Mouse (Mus musculus): ENCODE results near the gene H2-DMb1. TPM values are rescaled to one million over a fixed set of nuclear protein-coding genes. Genes with fewer than 3 reads are reported as not detected.

The H2-DMb1 gene
- polyA plus RNA-seq, 1 experiment from 2014 or later, result not detected

DNA sequence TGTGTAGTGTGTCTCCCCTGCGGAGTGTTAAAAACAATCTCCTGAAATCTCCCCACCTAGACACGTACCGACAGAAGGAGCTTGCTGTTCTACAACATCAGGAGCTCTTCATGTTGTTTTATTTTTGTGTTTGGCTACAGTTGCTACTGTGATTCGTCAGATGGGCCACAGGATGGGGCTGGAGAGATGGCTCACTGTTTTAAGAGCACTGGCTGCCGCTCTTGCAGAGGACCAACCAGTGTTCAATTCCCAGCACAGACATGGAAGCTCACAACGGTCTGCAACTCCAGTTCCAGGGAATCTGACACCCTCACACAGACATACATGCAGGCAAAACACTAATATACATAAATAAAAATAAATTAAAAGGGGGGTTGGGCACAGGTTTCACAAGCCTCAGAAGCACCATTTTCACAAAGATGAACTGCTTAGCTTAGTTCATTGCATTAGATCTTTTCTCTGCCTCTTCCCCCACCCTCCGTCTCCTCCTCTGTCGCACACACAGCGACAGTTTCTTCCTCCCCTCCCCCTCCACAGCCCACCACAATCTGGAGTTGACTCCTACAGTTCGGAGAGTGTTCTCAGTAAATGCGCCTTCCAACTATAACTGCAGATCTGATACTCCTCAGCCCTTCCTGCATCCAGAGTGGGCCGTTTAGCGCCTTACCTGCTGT is 24.5 kb upstream of the H2-DMb1 start:
- no peak for ATAC-seq (ENCODE audit: insufficient read depth, low FRiP score, low TSS enrichment)

DNA sequence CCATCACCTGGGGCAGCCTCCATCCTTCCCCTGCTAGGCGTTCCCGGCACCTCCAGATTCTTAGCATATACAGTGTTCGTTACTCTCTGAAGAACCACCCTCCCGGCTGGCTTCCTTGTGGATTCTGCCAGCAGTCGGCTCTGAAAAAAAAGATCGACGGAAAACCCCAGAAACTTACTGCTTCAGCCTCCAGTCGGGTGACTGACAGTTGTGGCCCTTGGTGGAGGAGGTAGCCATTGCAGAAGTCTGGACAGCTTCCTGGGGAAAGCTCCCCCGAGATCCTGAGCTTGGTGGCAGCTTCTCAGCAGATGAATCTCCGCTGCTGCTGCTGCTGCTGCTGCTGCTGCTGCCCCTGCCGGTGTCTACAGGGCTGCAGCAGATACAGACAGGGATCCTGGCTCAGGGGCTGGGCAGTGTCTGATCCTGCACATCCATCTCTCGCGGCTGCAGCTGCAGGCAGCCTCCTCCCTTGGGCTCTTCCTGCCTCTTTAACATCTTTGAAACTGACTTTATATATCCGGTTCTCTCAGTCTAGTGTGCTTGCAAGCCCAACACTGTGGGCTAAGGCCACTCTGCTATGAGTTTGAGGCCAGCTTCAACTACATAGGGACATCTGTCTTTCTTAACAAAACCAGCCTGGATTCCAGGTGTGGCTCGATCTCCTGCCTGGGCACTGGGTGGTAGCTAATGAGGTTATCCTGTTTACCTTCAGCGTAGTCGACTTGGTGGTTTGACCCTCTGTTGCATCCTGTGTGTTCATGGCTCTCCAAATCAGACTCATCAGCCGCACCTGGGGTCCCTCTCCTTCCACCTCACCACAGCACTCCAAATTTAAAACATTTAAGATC is 23.7 kb upstream of the H2-DMb1 start:
- H3K4me2 ChIP-seq (ENCODE audit: low read depth), result peak overlapping the region; percentile 9; the same call in 1 of the 2 replicates
- peaks cover 8% of the 10 kb centered on the region for H3K4me1 ChIP-seq (ENCODE audit: control insufficient read depth, insufficient read depth, low read length)
- H3K27ac ChIP-seq (ENCODE audit: low read depth, low read length), result no peak overlapping the region
- H3K36me3 ChIP-seq (ENCODE audit: control insufficient read depth, insufficient read depth, low read length), result no peaks in the 10 kb centered on the region
- peak overlapping the region; percentile 18; the same call in 1 of the 2 replicates for H3K9ac ChIP-seq (ENCODE audit: low read length)
- no peak overlapping the region for H3K4me3 ChIP-seq (ENCODE audit: low read depth, low read length)
- peak; percentile 34 for DNase-seq (ENCODE audit: low spot score)
- 24% methylated on average over 18 of the region's 18 CpGs for WGBS
- no peak for ATAC-seq (ENCODE audit: insufficient read depth, low FRiP score, low TSS enrichment)
- no peaks in the 10 kb centered on the region for H3K27me3 ChIP-seq (ENCODE audit: control insufficient read depth, insufficient read depth, low read length)
- H3K9me3 ChIP-seq (ENCODE audit: control insufficient read depth, low read length), result no peaks in the 10 kb centered on the region

More for the DNA sequence above, 24.5 kb upstream of the H2-DMb1 start:
- no peak overlapping the region for H3K4me3 ChIP-seq (ENCODE audit: low read depth, low read length)
- H3K36me3 ChIP-seq (ENCODE audit: control insufficient read depth, insufficient read depth, low read length), result no peaks in the 10 kb centered on the region
- H3K4me2 ChIP-seq (ENCODE audit: low read depth), result peak overlapping the region; percentile 9; the same call in 1 of the 2 replicates
- H3K4me1 ChIP-seq (ENCODE audit: control insufficient read depth, insufficient read depth, low read length), result peaks cover 14% of the 10 kb centered on the region
- no peak overlapping the region for H3K27ac ChIP-seq (ENCODE audit: low read depth, low read length)
- 20% methylated on average over 13 of the region's 13 CpGs for WGBS
- no peaks in the 10 kb centered on the region for H3K9me3 ChIP-seq (ENCODE audit: control insufficient read depth, low read length)
- H3K9ac ChIP-seq (ENCODE audit: low read length), result no peak overlapping the region
- no peaks in the 10 kb centered on the region for H3K27me3 ChIP-seq (ENCODE audit: control insufficient read depth, insufficient read depth, low read length)
- DNase-seq (ENCODE audit: low spot score), result no peak

DNA sequence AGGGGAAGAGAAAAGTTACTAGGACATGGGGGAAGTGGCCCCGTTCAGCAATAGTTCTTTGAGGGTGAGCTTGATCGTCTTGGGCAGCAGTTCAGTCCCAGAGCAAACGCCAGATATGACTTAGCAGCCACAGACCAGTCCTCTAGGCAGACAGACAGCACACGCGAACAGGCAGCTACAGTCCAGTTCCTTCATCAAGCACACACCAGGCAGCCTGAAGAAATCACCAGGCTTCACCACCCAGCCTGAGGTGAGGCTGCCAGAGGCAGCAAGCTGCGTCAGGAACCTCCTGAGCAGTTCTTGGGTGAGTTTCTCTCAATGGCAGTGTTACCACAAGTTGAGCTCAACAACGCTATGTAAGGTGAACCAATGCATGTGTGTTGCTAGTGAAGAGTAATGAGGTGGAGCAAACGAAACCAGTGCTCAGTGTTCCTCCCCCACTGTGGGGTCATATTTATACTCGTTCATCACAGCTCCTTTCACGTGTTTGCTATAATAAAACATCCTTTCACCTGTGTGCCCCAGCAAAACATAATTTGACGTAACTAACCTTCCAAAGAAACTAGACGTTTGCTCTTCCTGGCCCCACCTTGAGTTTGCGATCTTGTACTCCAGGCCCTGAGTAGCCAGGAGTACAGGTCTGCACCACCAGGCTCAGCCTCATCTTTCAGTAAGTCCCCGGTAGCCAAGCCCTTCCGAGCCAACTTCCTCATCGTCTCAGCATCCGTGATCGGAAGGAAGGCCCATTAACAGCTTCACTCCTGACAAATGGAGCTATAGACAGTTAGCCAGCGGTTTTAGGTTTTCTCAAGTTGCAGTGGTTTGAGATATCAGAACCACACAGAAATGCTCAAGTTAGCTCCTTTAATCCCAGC is 22.6 kb upstream of the H2-DMb1 start:
- no peaks in the 10 kb centered on the region for H3K9me3 ChIP-seq (ENCODE audit: control insufficient read depth, low read length)
- no peak for DNase-seq (ENCODE audit: low spot score)
- no peak overlapping the region for H3K27ac ChIP-seq (ENCODE audit: low read depth, low read length)
- ATAC-seq (ENCODE audit: insufficient read depth, low FRiP score, low TSS enrichment), result no peak
- H3K4me3 ChIP-seq (ENCODE audit: low read depth, low read length), result no peak overlapping the region
- no peak overlapping the region for H3K9ac ChIP-seq (ENCODE audit: low read length)
- H3K27me3 ChIP-seq (ENCODE audit: control insufficient read depth, insufficient read depth, low read length), result no peaks in the 10 kb centered on the region
- no peak overlapping the region for H3K4me2 ChIP-seq (ENCODE audit: low read depth)
- peaks cover 8% of the 10 kb centered on the region for H3K4me1 ChIP-seq (ENCODE audit: control insufficient read depth, insufficient read depth, low read length)
- H3K36me3 ChIP-seq (ENCODE audit: control insufficient read depth, insufficient read depth, low read length), result no peaks in the 10 kb centered on the region
- 79% methylated on average over 19 of the region's 19 CpGs for WGBS

DNA sequence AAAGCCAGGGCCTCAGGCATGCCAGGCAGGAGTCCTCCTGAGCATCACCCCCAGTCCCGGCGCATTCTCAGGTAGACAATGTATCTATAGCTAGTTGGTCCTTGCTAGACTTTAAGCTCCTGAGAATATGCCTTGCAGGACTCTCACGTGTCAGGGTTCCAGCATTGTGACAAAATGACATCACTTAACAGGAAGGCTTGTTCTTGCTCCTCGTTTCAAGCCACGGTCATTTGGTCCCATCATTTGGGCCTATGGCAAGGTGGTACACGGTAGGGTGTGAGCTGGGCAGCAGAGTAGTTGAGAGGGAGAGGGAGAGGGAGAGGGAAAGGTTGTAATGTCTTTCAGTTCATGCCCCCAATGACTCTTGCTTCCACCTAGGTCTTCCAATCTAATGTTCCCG is 21.0 kb upstream of the H2-DMb1 start:
- no peak overlapping the region for H3K27ac ChIP-seq (ENCODE audit: low read depth, low read length)
- WGBS, result 81% methylated on average over 7 of the region's 7 CpGs
- no peaks in the 10 kb centered on the region for H3K9me3 ChIP-seq (ENCODE audit: control insufficient read depth, low read length)
- ATAC-seq (ENCODE audit: insufficient read depth, low FRiP score, low TSS enrichment) (no peak), DNase-seq (ENCODE audit: low spot score) (no peak)
- H3K4me1 ChIP-seq (ENCODE audit: control insufficient read depth, insufficient read depth, low read length), result peaks cover 8% of the 10 kb centered on the region
- H3K4me3 ChIP-seq (ENCODE audit: low read depth, low read length), result no peak overlapping the region
- H3K27me3 ChIP-seq (ENCODE audit: control insufficient read depth, insufficient read depth, low read length), result no peaks in the 10 kb centered on the region
- H3K9ac ChIP-seq (ENCODE audit: low read length), result no peak overlapping the region
- H3K36me3 ChIP-seq (ENCODE audit: control insufficient read depth, insufficient read depth, low read length), result no peaks in the 10 kb centered on the region
- H3K4me2 ChIP-seq (ENCODE audit: low read depth), result no peak overlapping the region

DNA sequence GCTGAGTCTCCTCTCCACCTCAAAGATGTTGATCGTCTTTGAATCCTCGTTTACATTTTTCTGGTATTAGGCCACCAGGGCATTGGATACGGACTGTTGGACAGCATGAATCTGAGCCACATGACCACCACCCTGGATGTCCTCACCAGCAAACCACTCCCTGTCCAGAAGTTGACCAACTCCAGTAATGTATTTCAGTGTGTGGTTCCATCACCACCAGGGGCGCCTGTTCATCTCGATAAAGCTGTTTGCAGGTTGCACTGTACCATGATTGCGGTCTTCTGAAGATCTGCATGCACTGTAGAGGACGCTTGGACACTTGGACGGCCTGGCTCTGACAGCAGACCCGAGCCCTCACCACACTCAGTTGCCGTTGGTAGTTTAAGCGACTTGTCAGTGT is 19.6 kb upstream of the H2-DMb1 start:
- H3K9ac ChIP-seq (ENCODE audit: low read length), result no peak overlapping the region
- ATAC-seq (ENCODE audit: insufficient read depth, low FRiP score, low TSS enrichment), result no peak
- H3K36me3 ChIP-seq (ENCODE audit: control insufficient read depth, insufficient read depth, low read length), result no peaks in the 10 kb centered on the region
- H3K4me3 ChIP-seq (ENCODE audit: low read depth, low read length), result no peak overlapping the region
- peaks cover 5% of the 10 kb centered on the region for H3K4me1 ChIP-seq (ENCODE audit: control insufficient read depth, insufficient read depth, low read length)
- H3K27me3 ChIP-seq (ENCODE audit: control insufficient read depth, insufficient read depth, low read length), result peaks cover 3% of the 10 kb centered on the region
- DNase-seq (ENCODE audit: low spot score), result no peak
- H3K9me3 ChIP-seq (ENCODE audit: control insufficient read depth, low read length), result no peaks in the 10 kb centered on the region
- no peak overlapping the region for H3K27ac ChIP-seq (ENCODE audit: low read depth, low read length)
- H3K4me2 ChIP-seq (ENCODE audit: low read depth), result no peak overlapping the region
- WGBS, result 86% methylated on average over 11 of the region's 11 CpGs

DNA sequence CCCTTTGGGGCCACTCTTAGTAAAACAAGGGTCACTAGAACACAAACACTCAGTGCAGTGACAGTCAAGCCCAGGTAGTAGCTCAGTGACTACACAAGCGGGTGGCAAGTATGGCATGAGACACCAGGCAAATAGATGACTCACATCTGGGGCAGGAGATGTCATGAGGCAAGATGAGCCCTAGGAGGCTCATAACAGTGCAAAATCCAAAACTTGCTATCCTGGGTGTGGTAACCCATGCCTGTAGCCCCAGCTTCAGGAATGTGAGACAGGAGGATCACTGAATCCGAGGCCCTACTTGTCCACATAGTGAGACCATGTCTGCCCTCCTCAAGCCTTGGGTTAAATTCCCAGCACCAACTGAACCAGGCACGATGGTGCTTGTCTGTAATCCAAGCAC is 18.4 kb upstream of the H2-DMb1 start:
- no peaks in the 10 kb centered on the region for H3K9me3 ChIP-seq (ENCODE audit: control insufficient read depth, low read length)
- H3K27ac ChIP-seq (ENCODE audit: low read depth, low read length), result no peak overlapping the region
- peaks cover 12% of the 10 kb centered on the region for H3K27me3 ChIP-seq (ENCODE audit: control insufficient read depth, insufficient read depth, low read length)
- no peaks in the 10 kb centered on the region; the same call in 1 of the 2 replicates for H3K4me1 ChIP-seq (ENCODE audit: control insufficient read depth, insufficient read depth, low read length)
- H3K9ac ChIP-seq (ENCODE audit: low read length), result no peak overlapping the region
- no peak for DNase-seq (ENCODE audit: low spot score)
- ATAC-seq (ENCODE audit: insufficient read depth, low FRiP score, low TSS enrichment), result no peak
- 80% methylated on average over 3 of the region's 3 CpGs for WGBS
- no peak overlapping the region for H3K4me3 ChIP-seq (ENCODE audit: low read depth, low read length)
- H3K36me3 ChIP-seq (ENCODE audit: control insufficient read depth, insufficient read depth, low read length), result no peaks in the 10 kb centered on the region
- H3K4me2 ChIP-seq (ENCODE audit: low read depth), result no peak overlapping the region

DNA sequence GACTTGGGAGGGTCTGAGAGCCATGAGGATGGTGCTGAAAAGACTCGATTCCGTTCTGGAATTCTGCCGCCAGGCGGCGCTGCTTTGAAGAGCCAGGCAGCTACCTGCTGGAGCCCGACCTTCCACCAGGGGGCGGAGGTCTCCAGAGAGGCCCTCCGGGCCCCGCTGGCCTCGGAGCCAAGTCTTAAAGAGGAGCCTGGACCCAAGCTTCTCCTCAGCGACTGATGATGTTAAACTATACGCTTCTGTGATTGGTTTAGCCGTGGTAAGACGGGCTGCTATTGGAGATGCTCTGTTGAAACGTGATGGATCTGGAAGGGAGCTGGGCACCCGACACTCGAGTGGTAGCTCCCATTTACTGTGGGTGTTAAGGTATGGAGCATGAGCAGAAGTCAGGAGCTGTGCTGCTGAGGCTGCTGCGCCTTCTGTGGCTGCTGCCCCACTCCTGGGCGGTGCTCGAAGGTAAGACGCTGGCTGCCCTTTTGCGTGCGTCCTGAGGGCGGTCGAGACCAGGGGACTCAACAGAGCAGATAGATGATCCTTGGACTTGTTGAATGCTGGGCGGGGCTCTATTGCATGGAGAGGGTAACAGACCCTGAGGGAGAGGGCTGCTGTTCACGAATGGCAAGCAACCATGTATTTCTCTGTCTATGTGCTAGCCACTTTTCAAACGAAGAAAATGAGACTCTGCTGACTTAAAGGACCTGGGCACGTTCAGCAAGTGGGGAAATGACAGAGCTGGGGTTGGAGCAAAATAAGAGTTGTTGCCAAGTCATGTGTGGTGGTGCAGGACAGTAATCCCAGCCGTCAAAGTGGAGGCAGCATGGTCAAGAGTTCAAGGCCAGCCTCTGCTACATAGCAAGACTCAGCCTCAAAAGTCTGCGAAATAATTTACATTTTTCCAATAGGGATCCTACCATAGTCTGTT is 17.3 kb upstream of the H2-DMb1 start:
- DNase-seq (ENCODE audit: low spot score) (peak; percentile 98), ATAC-seq (ENCODE audit: insufficient read depth, low FRiP score, low TSS enrichment) (peak; percentile 99)
- H3K4me3 ChIP-seq (ENCODE audit: low read depth, low read length), result peak overlapping the region; percentile 21
- H3K36me3 ChIP-seq (ENCODE audit: control insufficient read depth, insufficient read depth, low read length), result no peaks in the 10 kb centered on the region
- no peaks in the 10 kb centered on the region for H3K4me1 ChIP-seq (ENCODE audit: control insufficient read depth, insufficient read depth, low read length)
- no peak overlapping the region for H3K27ac ChIP-seq (ENCODE audit: low read depth, low read length)
- 6% methylated on average over 31 of the region's 31 CpGs for WGBS
- peaks cover 19% of the 10 kb centered on the region for H3K27me3 ChIP-seq (ENCODE audit: control insufficient read depth, insufficient read depth, low read length)
- H3K4me2 ChIP-seq (ENCODE audit: low read depth), result peak overlapping the region; percentile 54
- H3K9ac ChIP-seq (ENCODE audit: low read length), result no peak overlapping the region
- no peaks in the 10 kb centered on the region for H3K9me3 ChIP-seq (ENCODE audit: control insufficient read depth, low read length)

DNA sequence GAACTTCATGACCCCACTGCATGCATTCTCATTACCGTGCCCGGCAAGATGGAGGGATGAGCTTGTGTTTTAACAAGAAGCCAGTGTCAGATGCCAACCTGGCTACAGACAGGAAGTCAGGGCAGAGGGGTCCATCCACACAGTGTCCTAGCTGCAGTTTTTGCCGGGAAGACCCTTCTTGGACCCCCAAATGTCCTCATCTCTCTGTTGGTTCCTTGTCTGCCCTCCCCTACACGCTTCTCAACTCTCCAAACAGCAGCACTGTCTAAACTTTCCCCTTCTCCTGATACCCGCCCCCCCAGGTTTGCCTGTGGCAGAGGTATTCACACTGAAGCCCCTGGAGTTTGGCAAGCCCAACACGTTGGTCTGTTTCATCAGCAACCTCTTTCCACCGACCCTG is 15.3 kb upstream of the H2-DMb1 start:
- 69% methylated on average over 7 of the region's 7 CpGs for WGBS
- Histone ChIP-seq H3K27me3 (ENCODE audit: control insufficient read depth, insufficient read depth, low read length) (peaks cover 22% of the 10 kb centered on the region), H3K4me2 (ENCODE audit: low read depth) (no peak overlapping the region), H3K4me1 (ENCODE audit: control insufficient read depth, insufficient read depth, low read length) (no peaks in the 10 kb centered on the region), H3K27ac (ENCODE audit: low read depth, low read length) (no peak overlapping the region), H3K36me3 (ENCODE audit: control insufficient read depth, insufficient read depth, low read length) (no peaks in the 10 kb centered on the region), H3K4me3 (ENCODE audit: low read depth, low read length) (no peak overlapping the region), H3K9me3 (ENCODE audit: control insufficient read depth, low read length) (no peaks in the 10 kb centered on the region), H3K9ac (ENCODE audit: low read length) (no peak overlapping the region)
- ATAC-seq (ENCODE audit: insufficient read depth, low FRiP score, low TSS enrichment) (no peak), DNase-seq (ENCODE audit: low spot score) (no peak)
